Mouse (Mus musculus): Measurements from ENCODE around the gene Kif14. TPM values are rescaled to one million over a fixed set of nuclear protein-coding genes. Genes with fewer than 3 reads are reported as not detected.
"Not testable (repeated sequence)": the region's sequence is repeated elsewhere in the genome, so short reads cannot be mapped to it uniquely, and the experiment has no call there.

The Kif14 gene
- polyA plus RNA-seq, 1 experiment = 0.43 TPM

DNA sequence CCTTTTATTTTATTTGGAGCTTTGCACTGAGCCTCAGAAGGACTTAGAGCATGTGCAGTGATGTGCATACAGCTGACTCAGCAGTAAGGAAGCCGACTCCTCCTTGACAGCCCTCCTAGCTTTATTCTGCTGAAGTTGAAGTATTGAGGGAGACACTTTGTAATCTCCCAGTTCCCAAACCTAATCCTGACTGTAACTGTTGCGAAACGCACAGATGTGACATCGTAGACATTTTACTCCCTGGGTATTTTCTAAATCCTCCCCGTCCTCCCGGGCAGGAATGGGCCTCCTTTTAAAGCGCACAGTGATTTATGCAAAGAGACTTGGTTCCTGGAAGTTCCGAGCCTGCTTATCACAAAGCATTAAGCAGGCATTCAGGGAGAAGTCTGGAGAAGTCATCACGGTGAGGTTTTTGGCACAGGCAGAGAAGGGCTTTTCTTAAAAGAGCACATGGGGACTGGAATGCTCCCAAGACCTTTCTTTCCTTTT lies 74.3 kb downstream of the Kif14 start:
- no peaks in the 10 kb centered on the region for H3K27me3 ChIP-seq (ENCODE audit: control insufficient read depth)
- H3K36me3 ChIP-seq (ENCODE audit: control insufficient read depth) = peaks cover 20% of the 10 kb centered on the region
- H3K4me1 ChIP-seq (ENCODE audit: control insufficient read depth) = no peaks in the 10 kb centered on the region
- peaks cover 7% of the 10 kb centered on the region for H3K9me3 ChIP-seq (ENCODE audit: control insufficient read depth, low read length)
- no peak overlapping the region for H3K4me3 ChIP-seq (replicated peaks)
- no peak for TF ChIP-seq TAL1 (IDR thresholded peaks at IDR 0.05; ENCODE audit: low read length)
- TF ChIP-seq GATA1 (IDR thresholded peaks at IDR 0.05; ENCODE audit: low read length) = no peak

DNA sequence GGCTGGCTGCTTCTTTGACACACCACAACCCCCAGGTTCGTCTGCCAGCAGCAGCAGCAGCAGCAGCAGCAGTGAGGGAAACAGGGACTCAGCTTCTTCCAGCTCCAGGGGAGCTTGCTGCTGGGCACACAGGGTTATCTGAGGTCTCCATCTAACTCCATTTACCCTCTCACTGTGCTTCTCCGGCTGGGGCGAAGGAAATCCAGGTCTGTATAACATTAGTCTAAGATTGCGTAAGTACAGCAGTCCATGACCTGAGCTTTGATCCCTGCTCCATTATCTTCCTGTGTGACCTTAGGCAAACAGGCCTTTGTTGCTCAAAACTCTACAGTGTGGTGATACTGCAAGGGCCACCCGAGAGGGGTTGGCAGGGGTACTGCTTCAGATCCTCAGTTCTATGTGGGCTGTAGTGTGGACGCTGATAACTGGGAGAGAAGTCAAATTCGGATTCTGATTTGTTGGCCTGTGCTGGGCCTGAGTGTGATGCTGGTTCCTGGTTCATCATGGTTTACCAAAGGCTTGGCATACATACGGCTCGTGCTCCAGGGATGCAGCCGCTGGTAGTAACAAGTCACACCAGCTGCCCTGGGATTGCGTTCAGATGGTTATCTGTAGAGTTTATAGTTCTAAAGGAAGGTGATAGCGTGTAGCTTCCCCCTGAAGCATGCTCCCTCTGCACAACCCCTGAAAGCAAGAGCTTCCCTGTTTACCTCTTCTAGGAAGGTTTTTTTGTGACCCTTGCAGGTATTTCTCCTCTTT lies 75.7 kb downstream of the Kif14 start:
- Histone ChIP-seq H3K27me3 (ENCODE audit: control insufficient read depth) (no peaks in the 10 kb centered on the region), H3K4me3 (replicated peaks) (no peak overlapping the region), H3K36me3 (ENCODE audit: control insufficient read depth) (peaks cover 10% of the 10 kb centered on the region), H3K4me1 (ENCODE audit: control insufficient read depth) (no peaks in the 10 kb centered on the region), H3K9me3 (ENCODE audit: control insufficient read depth, low read length) (peaks cover 6% of the 10 kb centered on the region)
- TF ChIP-seq GATA1 (IDR thresholded peaks at IDR 0.05; ENCODE audit: low read length) (no peak), TAL1 (IDR thresholded peaks at IDR 0.05; ENCODE audit: low read length) (no peak)

DNA sequence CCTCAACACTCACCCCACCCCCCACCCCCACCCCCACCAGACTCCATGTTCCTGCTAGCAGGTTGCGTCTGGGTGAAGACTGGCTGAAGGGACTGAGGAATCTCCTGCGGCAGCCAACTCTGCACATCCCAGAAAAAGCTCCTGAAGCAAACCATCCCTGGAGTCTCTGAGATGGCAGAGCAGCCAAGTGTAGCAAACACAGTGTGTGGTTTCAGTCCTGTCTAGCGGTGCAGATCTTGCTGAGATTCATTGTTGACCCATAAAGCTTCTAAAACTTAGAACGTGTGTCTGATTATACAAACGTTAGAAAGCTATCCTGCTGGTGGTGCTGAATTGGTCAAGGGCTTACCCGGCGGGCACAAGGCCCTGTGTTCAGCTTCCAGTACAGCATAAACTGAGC lies 77.8 kb downstream of the Kif14 start:
- Histone ChIP-seq H3K27me3 (ENCODE audit: control insufficient read depth) (no peaks in the 10 kb centered on the region), H3K4me1 (ENCODE audit: control insufficient read depth) (no peaks in the 10 kb centered on the region), H3K4me3 (replicated peaks) (no peak overlapping the region), H3K9me3 (ENCODE audit: control insufficient read depth, low read length) (no peaks in the 10 kb centered on the region), H3K36me3 (ENCODE audit: control insufficient read depth) (no peaks in the 10 kb centered on the region)
- no peak for TF ChIP-seq TAL1 (IDR thresholded peaks at IDR 0.05; ENCODE audit: low read length)
- no peak for TF ChIP-seq GATA1 (IDR thresholded peaks at IDR 0.05; ENCODE audit: low read length)

DNA sequence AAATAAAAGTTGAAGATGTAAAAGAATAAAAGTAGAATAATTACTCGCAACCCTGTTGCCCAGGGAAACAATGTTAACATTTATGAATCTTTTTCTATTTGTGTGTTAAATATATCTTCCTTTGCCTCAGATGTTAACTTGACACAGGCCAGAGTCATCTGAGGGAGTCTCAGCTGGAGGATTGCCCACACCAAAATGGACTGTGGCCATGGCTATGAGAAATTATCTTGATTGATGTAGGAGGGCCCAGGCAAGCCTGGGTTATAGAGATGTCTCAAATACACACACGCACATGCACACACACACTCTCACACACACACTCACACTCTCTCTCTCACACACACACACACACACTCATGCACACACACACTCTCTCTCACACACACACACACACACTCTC lies 80.9 kb downstream of the Kif14 start:
- Histone ChIP-seq H3K27me3 (ENCODE audit: control insufficient read depth) (no peaks in the 10 kb centered on the region), H3K4me3 (replicated peaks) (no peak overlapping the region), H3K9me3 (ENCODE audit: control insufficient read depth, low read length) (no peaks in the 10 kb centered on the region), H3K4me1 (ENCODE audit: control insufficient read depth) (no peaks in the 10 kb centered on the region; the same call in 1 of the 2 replicates), H3K36me3 (ENCODE audit: control insufficient read depth) (no peaks in the 10 kb centered on the region)
- no peak for TF ChIP-seq GATA1 (IDR thresholded peaks at IDR 0.05; ENCODE audit: low read length)

DNA sequence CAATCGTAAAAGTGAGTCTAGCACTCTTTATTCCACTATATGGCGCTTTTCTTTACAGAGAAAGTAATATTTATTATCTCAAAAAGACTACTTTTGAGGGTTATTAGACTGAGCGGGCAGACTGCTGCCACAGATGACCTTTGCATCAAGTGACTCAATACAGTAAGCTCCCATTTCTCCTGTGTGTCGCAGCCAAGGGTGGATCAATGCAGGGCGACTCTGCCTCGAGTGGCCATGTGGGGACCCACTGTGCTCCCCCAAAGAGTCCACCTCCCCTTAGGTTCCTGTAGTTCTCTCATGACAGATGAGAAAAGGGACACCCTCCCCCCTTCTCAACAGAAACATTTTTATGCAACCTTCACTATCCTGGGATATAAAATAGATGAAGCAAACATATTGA lies 84.1 kb downstream of the Kif14 start:
- Histone ChIP-seq H3K9me3 (ENCODE audit: control insufficient read depth, low read length) (no peaks in the 10 kb centered on the region), H3K36me3 (ENCODE audit: control insufficient read depth) (no peaks in the 10 kb centered on the region), H3K27me3 (ENCODE audit: control insufficient read depth) (no peaks in the 10 kb centered on the region), H3K4me1 (ENCODE audit: control insufficient read depth) (no peaks in the 10 kb centered on the region; the same call in 1 of the 2 replicates), H3K4me3 (replicated peaks) (no peak overlapping the region)
- TF ChIP-seq TAL1 (IDR thresholded peaks at IDR 0.05; ENCODE audit: low read length) (no peak), GATA1 (IDR thresholded peaks at IDR 0.05; ENCODE audit: low read length) (no peak)

DNA sequence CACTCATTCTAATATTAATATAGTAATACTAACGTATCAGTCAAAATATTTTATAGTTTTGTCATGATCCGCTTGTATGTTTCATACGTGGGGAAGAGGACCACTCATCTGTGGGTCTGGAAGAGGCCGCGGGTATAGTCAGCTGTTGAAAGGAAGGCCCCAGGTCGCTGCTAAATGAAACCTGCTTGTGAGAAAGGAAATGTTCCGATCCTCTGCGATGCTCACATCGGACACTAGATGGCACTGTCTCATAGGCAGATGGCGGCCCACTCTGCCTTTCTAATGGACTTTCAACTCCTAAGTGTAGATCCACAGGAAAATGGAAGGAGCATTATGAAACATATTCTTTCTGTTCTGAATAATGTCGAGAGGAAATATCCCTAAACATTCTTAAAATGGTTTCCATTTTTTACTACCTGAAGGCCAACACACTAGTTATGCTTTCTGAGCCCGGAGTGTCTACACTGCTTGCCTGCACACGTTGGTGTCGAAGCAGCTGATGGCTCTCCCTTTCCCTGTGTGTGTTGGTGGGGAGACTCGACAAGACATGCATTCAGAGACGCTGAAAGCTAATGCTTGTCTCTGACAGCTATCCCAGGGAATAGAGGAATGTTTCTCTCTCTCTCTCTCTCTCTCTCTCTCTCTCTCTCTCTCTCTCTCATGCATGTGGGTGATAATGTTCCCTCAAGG lies 84.9 kb downstream of the Kif14 start:
- TF ChIP-seq TAL1 (IDR thresholded peaks at IDR 0.05; ENCODE audit: low read length) = no peak
- TF ChIP-seq GATA1 (IDR thresholded peaks at IDR 0.05; ENCODE audit: low read length) = no peak

DNA sequence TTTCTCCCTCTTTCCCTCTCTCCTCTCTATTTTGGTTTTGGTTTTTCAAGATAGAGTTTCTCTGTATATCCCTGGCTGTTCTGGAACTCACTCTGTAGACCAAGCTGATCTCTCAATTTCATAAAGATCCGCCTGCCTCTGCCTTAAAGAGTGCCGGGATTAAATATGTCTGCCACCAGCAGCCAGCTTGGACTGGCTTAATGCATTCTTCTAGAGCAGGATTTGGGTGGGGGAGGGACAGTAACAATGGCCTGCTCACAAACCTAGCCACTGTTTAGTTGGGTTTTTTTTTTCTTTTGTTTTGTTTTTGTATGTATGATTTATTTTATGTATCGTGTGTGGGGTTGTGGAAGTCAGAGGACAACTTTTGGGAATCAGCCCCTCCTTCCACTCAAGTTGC lies 88.5 kb downstream of the Kif14 start:
- Histone ChIP-seq H3K4me1 (ENCODE audit: control insufficient read depth) (no peaks in the 10 kb centered on the region; the same call in 1 of the 2 replicates), H3K9me3 (ENCODE audit: control insufficient read depth, low read length) (no peaks in the 10 kb centered on the region), H3K27me3 (ENCODE audit: control insufficient read depth) (no peaks in the 10 kb centered on the region), H3K4me3 (replicated peaks) (no peak overlapping the region), H3K36me3 (ENCODE audit: control insufficient read depth) (no peaks in the 10 kb centered on the region)
- TF ChIP-seq TAL1 (IDR thresholded peaks at IDR 0.05; ENCODE audit: low read length) = no peak
- TF ChIP-seq GATA1 (IDR thresholded peaks at IDR 0.05; ENCODE audit: low read length) = no peak

More for the DNA sequence above, 84.9 kb downstream of the Kif14 start:
- no peaks in the 10 kb centered on the region for H3K9me3 ChIP-seq (ENCODE audit: control insufficient read depth, low read length)
- H3K36me3 ChIP-seq (ENCODE audit: control insufficient read depth) = no peaks in the 10 kb centered on the region
- no peaks in the 10 kb centered on the region for H3K27me3 ChIP-seq (ENCODE audit: control insufficient read depth)
- no peaks in the 10 kb centered on the region; the same call in 1 of the 2 replicates for H3K4me1 ChIP-seq (ENCODE audit: control insufficient read depth)
- H3K4me3 ChIP-seq (replicated peaks) = no peak overlapping the region

DNA sequence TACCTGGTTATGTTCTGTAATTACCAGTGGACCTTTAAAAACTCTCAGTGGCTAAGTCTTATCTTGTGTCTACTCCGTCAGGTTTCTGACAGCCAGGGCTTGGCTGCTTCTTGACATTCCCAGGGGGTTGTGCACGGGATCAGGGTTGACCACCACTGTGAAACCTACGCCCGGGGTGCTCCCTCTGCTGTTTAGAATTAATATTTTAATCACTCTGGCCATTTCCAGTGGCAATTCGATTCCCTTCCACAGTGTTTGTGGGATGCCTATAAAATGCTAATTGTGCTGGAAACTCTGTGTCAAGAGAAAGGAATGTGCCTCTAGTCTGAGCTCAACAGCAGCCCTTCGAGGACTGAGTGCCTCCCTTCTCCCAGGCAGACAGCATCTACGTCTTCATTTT lies 89.7 kb downstream of the Kif14 start:
- H3K27me3 ChIP-seq (ENCODE audit: control insufficient read depth) = no peaks in the 10 kb centered on the region
- no peak for TF ChIP-seq GATA1 (IDR thresholded peaks at IDR 0.05; ENCODE audit: low read length)
- TF ChIP-seq TAL1 (IDR thresholded peaks at IDR 0.05; ENCODE audit: low read length) = no peak
- no peaks in the 10 kb centered on the region; the same call in 1 of the 2 replicates for H3K4me1 ChIP-seq (ENCODE audit: control insufficient read depth)
- no peaks in the 10 kb centered on the region for H3K9me3 ChIP-seq (ENCODE audit: control insufficient read depth, low read length)
- H3K36me3 ChIP-seq (ENCODE audit: control insufficient read depth) = no peaks in the 10 kb centered on the region
- H3K4me3 ChIP-seq (replicated peaks) = no peak overlapping the region

DNA sequence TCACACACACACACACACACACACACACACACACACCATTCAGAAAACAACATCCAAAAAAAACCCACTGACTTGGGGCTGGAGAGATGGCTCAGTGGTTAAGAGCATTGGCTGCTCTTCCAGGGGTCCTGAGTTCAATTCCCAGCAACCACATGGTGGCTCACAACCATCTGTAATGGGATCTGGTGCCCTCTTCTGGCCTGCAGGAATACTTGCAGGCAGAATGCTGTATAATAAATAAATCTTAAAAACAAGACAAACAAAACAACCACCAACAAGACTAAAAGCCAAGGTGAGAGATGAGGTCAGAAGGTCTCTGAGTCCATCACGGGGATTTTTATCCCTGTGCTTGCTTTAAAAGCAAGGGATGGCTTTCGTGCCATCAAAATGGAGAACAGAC lies 90.5 kb downstream of the Kif14 start:
- H3K4me3 ChIP-seq (replicated peaks); H3K36me3 ChIP-seq (ENCODE audit: control insufficient read depth); H3K9me3 ChIP-seq (ENCODE audit: control insufficient read depth, low read length); H3K4me1 ChIP-seq (ENCODE audit: control insufficient read depth); H3K27me3 ChIP-seq (ENCODE audit: control insufficient read depth): not testable (repeated sequence)
